Mouse (Mus musculus) heart, postnatal 4 days (tissue): ENCODE results near the gene Baiap3. TPM values are rescaled to one million over a fixed set of nuclear protein-coding genes. Genes with fewer than 3 reads are reported as not detected.

Experiments used
- DNase-seq: peaks from one replicate; pipeline ENCODE4 v3.0.0; 2021
- total RNA-seq, 2 experiments: library from RNA; stranded (reverse); gene quantifications; 2 replicates each; pipeline ENCODE4 v1.2.3; 2021

The Baiap3 gene
- total RNA-seq = under 1 TPM; 0.14 to 0.31 TPM

DNA sequence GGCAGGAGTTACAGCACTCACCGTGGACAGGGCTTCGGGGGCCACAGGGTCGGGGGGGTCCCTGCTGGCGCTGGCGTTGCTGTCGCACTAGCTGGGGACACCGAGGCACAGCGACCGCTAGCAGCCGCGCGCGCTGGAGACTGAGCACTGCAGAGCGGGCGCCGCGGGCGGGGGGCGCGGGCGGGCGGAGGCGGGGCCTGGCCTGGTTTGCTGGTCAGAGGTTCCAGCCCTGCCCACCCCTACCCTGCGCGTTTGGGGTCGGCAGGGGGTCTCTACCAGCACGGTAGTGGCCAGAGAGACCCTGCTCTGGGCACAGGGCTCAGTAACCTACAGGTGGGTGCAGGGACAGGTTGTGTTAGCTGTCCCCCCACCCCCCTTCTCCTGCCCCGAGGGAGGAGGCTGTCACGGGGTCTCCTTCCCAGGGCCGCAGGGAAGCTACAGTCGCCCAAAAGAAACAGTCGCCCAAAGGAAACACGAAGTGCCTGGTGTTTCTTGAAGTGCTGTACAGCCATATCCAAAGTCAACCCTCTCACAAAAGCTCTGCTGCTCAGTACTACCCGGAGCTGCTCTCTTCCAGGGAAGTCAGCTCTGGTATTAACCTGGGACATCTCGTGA, at the start of gene Baiap3:
Gene Baiap3 (minus strand): TSS at position 225 of the 615 bp plus-strand sequence.
- no peak for DNase-seq

GRCm38 (mm10) chr17:25298094-25298493, 41.9 kb upstream of the Baiap3 start, which contains the start of gene Prss34:
Prss34 (plus strand) TSS chr17:25298394.
- DNase-seq = no peak

DNA sequence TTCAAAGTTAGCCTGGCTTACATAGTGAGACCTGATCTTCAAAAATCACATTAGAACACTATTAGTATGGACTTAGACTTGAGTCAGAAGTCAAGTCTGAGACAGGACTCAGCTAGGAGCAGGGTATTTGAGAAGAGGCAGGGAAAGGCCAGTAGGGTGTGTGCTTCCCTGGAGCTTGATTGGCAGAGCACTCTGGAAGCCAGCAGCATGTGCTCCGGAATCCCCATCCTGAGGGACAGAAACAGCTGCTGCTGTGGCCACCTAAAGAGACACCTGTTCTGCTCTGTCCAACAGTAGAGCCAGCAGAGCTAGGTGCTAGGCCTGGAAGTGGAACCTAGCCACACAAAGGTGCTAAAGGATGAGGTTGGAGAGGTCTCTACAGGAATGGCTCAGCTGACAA, 37.9 kb upstream of the Baiap3 start:
- no peak for DNase-seq

DNA sequence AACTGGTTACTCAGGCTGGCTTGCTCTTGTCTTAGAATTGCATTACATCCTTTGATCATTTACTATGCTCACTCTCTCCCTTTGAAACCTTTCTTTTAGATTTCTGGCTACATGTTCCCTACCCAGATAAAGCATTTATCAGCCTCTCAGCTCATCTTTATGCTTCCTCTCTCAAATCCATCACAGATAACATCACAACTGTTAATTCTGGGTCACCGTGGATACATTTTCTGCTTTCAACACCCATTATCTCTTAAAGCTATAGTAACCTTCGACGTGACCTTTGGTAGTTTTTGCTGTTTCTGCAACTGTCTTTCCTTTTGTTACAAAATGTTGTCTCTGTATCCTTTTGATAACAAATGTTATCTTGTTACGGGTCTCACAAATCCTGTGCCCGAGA, 37.3 kb upstream of the Baiap3 start:
- no peak for DNase-seq

DNA sequence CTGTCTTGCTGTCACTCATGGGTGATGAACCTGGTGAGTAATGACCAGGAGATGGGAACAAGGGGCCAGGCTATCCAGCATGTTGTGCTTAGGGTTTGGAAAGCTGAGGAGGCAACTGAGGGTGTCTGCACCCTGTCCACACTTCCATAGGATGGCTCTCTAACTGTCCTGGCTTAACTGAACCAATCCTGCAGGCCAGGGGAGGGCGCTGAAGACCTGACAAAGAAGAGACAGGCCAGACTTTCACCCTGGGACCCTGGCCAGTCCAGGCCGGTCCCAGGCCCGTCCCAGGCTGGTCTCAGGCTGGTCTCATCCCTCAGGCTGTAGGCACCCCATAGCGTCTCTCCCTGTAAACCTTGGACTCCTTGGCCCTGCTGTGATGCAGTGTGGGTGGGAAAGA, 34.2 kb upstream of the Baiap3 start:
- no peak for DNase-seq

DNA sequence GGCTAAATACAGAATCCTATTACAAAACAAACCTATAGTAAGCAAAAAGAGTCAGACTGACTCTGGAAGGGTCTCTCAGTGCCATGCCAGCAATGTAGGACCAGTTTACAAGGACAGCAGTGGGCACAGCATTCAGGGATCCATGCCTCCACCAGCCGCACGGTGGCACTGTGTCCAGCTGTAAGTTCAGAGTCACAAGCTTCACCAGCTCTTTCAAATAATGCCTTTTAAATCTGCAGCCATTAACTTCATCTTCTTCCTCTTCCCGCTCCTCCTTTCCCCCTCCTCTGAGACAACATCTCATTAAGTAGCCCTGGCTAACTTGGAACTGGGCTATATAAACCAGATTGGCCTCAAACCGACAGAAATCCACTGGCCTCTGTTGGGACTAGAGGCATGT, 32.7 kb upstream of the Baiap3 start:
- DNase-seq = peak; percentile 51

DNA sequence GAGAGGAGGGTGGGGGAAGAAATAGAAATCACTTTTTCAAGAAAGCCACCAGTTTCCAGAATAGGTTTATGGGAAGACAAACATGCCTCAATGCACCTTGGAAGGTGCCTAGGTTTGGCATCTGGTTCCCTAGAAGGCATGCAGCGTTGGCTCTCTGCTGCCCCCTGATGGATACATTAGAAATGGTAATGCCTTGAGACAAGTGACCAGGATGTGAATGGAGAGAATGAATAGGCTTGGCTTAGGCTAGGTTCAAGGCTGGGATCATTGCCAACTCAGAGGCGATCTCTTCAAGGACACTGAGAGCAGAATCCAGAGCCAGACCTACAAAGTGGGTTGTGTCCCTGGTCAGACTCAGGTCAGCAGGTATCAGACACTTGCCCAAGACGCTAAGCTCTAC, 28.9 kb upstream of the Baiap3 start:
- peak; percentile 78 for DNase-seq

DNA sequence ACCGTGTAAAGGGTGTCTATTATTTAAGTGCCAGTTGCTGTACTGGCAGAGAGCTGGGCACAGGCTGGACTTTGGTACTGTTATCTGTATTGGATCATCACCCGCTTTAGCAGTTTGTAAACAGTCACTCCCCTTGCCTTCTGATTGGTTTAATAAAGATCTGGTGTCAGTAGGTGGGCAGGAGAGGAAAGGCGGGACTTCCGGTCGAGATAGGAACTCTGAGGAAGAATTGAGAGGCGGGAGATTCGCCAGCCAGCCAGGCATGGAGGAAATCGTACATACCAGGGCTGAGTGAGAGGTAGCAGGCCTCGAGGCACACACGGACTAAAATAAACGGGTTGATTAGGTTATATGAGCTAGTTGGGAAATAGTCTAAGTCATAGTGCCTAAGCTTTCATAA, 26.0 kb upstream of the Baiap3 start:
- peak; percentile 55 for DNase-seq

- DNase-seq = no peak
Observed at GRCm38 (mm10) chr17:25275833-25276232, 19.7 kb upstream of the Baiap3 start.

- DNase-seq = no peak
Observed at GRCm38 (mm10) chr17:25274571-25275346, 18.6 kb upstream of the Baiap3 start, which contains the start of gene Ube2i. Ube2i (minus strand) TSS chr17:25274622.

DNA sequence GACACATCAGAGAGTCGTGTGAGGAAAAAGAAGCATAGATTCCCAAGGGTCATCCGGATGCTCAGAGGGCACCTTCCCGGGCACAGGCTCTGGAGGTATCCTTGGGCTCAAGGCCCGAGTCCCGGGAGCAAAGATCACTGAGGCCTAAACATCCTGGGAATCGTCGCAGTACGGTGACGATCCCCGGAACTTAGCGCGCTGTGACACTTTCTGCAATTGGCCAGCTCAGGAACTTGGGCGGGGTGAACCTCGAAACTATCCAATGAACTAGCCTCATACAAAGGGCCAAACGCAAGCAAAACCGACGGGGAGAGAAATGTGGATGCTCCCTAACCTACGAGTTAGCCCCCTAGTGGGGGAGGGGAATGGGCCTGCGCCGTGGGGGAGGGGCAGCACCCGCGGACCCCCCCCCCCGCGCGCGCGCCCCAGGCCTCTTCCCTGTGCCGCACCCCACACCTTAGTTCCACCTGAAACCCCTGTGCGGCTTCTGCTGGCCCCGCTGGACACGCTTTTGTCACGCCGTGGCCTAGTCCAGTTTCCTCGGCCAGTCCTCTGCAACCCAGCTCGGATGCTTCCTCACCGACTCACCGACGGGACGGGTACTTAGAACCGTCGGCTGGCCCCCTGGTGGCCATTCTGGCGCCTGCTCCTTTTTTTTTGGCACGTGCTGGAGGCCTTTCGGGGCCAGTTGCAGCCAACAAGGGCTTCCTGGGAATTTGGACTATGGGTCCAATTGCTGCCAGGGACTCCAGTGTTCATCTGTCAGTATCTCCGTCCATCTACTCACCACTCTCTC, 17.7 kb upstream of the Baiap3 start:
- peak; percentile 97 for DNase-seq

DNA sequence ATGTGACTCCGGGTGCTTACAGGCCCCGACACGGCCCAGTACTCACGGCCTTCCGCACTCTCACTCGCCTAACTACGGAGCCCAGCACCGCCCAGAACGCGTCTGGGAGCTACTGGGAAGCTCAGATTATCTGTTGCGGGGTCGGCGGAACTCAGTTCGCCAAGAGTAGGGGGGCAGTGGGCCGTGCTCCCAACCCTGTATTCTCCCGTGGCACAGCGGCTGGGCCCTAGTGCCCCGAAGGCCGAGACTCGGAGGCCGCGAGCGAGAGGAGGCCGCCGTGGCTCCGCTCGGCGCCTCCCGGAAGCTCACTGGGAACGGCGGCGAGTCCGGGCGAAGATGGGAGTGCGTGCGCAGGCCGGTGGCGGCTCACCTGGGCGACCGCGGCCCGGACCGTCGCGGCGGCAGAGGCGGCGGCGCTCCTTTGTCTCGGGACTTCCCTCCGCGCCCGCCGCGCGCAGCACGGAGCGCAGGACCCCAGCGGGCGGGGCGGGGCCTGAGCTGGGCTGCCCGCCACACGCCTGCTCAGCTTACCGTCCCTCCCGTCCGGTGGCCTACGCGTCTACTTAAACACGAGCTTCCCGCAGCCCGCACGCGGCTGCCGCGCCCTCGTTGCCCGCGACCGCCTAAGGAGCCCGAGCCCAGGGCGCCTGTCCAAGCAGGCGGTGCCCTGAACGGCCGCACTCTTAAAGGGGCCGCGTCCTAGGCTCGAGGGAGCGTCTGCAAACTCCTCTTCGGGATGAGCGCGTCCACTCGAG, 17.0 kb upstream of the Baiap3 start:
- peak; percentile 87 for DNase-seq

DNA sequence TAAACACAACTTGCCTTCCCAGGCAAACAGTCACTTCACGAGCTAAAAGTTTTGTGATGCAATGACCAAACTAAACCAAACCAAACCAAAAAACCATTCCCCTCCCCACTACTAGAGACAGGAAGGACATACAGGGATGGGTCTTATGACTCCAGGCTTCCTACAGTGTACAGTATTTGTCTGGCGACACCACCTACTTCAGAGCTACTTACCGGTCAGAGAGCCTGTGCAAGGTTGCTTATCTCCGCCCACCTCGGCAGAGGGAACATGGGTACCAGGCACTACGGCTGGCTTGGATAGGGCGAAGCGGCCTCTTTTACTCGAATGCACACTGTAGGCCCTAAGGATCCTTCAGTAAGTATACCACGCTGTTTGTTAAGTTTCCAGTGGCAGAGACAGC, 16.2 kb upstream of the Baiap3 start:
- DNase-seq = no peak

DNA sequence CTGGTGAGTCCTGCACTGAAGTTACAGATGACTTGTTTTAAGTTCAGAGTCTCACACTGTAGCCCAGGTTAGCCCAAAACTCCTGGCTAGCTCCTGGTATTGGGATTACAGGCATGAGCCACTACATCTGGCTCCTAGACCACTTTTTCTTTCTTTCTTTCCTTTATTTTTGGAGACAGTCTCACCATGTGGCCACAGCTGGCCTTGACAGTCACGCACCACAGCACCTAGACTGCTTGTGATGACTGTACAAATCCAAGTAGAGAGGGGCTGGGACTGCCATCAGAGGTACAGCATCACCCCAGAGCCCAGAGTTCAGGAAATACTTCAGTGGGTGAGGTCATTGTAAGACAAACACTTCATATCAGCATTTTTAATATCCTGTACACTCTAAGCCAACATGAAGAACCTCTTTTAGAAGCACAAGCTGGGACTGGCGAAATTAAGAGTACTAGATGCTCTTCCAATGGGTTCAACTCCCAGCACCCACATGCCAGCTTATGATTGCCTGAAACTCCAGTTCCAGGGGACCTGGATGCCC, 14.7 kb upstream of the Baiap3 start:
- DNase-seq = no peak

GRCm38 (mm10) chr17:25264453-25264852, 8.3 kb upstream of the Baiap3 start:
- peak; percentile 54 for DNase-seq

GRCm38 (mm10) chr17:25257804-25258261, 1.7 kb upstream of the Baiap3 start:
- DNase-seq = no peak

DNA sequence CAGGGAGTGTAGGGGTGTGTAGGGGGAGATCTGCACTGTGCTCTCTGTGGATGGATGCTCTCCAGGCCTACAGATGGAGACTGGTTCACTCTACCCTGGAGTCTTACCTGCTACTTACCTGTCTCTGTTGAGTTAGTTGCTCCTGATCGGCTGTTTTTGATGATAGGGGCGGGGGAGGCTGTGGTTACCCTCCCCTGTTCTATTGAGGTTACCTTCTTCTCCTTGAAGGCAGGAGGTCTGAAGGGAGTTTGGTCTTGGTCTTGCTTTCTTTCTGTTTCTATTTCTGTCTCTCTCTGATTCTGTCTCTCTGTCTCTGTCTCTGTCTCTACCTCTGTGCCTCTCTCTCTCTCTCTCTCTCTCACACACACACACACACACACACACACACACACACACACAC, 1.1 kb downstream of the Baiap3 start:
- no peak for DNase-seq

DNA sequence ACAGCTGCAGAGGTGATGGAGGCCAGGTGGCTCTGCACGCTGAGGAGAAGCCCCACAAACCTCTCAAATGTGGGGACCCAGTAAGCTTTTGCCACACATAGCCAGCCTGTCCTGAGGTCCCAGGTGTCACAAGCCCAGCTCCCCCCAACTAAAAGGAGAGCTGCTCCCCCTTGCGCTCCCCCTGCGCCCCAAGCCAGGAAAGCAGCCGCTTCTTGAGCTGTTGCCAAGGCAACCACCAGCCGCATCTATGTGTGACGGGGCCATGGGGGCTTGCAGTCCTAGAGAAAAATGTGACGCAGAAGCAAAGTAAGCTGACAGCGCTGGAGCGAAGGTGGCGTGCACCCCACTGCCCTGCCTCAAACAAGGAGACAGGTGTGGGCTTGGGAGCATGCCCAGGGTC, 2.4 kb downstream of the Baiap3 start:
- no peak for DNase-seq

DNA sequence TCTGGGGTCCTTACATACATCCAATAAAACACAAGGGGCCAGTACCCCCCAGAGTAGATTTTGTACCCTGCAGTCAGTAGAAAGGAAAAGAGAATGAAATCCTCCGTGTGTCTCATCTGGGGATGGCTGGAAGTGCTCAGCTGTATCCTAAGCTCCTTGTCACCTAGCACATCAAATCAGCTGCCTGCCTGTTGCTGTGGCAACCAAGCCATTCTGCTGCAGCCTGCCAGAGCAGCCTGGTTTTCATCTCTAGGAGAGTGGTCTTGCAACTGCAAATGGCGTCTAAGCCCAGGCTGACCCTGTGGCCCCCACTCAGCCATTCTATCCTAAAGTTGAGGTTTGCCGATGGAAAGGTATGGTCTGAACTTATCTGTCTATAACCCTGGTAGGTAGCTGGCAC, 3.5 kb downstream of the Baiap3 start:
- DNase-seq = no peak

GRCm38 (mm10) chr17:25250181-25250835, 5.9 kb downstream of the Baiap3 start:
- DNase-seq = no peak

GRCm38 (mm10) chr17:25248033-25248750, 8.0 kb downstream of the Baiap3 start:
- DNase-seq = no peak
